Mouse (Mus musculus) R1 (cell line): Measurements from ENCODE around the gene Bik.

Experiments used
- DNase-seq: peaks from one replicate; pipeline ENCODE4 v3.0.0-alpha.2; 2018; ENCODE audit warnings: low read depth, low spot score

Bik gene

GRCm38 (mm10) chr15:83512489-83513281 is 14.0 kb upstream of the Bik start:
- peak; percentile 72 for DNase-seq

GRCm38 (mm10) chr15:83515018-83515417 is 11.6 kb upstream of the Bik start:
- DNase-seq, result no peak

GRCm38 (mm10) chr15:83518215-83519048 is 8.2 kb upstream of the Bik start:
- DNase-seq, result peak; percentile 88

GRCm38 (mm10) chr15:83520861-83521382 is 5.7 kb upstream of the Bik start:
- no peak for DNase-seq

GRCm38 (mm10) chr15:83523196-83523595 is 3.5 kb upstream of the Bik start:
- no peak for DNase-seq

GRCm38 (mm10) chr15:83523638-83524332 is 2.9 kb upstream of the Bik start:
- no peak for DNase-seq

- no peak for DNase-seq
These were observed 2.3 kb upstream of the Bik start for GRCm38 (mm10) chr15:83524333-83524729.

GRCm38 (mm10) chr15:83527092-83527437 is 403 bp downstream of the Bik start:
- no peak for DNase-seq

- DNase-seq, result no peak
These were observed 1.1 kb downstream of the Bik start for GRCm38 (mm10) chr15:83527747-83528146.

- DNase-seq, result no peak
These were observed 2.2 kb downstream of the Bik start for GRCm38 (mm10) chr15:83528892-83529291.

GRCm38 (mm10) chr15:83529765-83530164 is 3.1 kb downstream of the Bik start:
- DNase-seq, result peak; percentile 35

GRCm38 (mm10) chr15:83530233-83530632 is 3.6 kb downstream of the Bik start:
- no peak for DNase-seq

GRCm38 (mm10) chr15:83530688-83531087 is 4.0 kb downstream of the Bik start:
- no peak for DNase-seq

- peak; percentile 64 for DNase-seq
These were observed 5.4 kb downstream of the Bik start for GRCm38 (mm10) chr15:83531961-83532469.

GRCm38 (mm10) chr15:83532606-83533005 is 5.9 kb downstream of the Bik start:
- peak; percentile 69 for DNase-seq

- DNase-seq, result peak; percentile 45
These were observed 8.6 kb downstream of the Bik start for GRCm38 (mm10) chr15:83534960-83535889.

- no peak for DNase-seq
These were observed 9.2 kb downstream of the Bik start for GRCm38 (mm10) chr15:83535890-83536231.

GRCm38 (mm10) chr15:83538855-83539254 is 12.2 kb downstream of the Bik start:
- no peak for DNase-seq

GRCm38 (mm10) chr15:83539905-83540304 is 13.2 kb downstream of the Bik start:
- DNase-seq, result no peak

GRCm38 (mm10) chr15:83541647-83542287 is 15.1 kb downstream of the Bik start:
- DNase-seq, result no peak
